ENCODE assay signal across 15 mouse cellular contexts in the genomic region with DNA sequence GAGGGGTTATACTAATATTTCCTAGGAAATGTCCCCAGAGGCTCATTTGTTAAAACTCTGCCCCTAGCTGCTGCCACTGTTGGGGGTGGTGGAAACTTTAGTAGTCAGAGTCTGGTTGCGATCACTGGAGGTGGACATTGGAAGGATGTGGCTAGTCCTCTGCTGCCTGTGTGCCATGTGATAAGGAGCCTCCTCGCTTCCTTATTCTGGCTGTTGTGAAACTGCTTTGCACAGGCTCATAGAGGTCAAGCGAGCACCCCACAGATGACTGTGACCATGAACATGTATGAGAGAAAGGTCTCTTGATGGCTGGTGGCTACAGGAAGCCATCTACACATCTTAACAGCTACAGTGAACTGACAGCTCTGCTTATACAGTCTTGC.
A peak's percentile ranks its signal among the peaks of the same experiment; 100 is the strongest.
DNase-seq lines count a peak whose midpoint lies in the region; ATAC-seq and TF ChIP-seq lines count a peak whose summit lies in the region.
"Had no signal": no experiment of that assay in that cellular context is flagged by ENCODE, and none has a peak within 500 bp of the region (broad histone marks: within the 10 kb centered on the region; RNA-seq: fewer than 3 reads in every experiment).

No protein-coding gene starts in this region.

- ATAC-seq in liver, embryonic 12.5 days: peak; percentile 78
- ATAC-seq in monocyte, adult 5-6 weeks (replicated peaks; ENCODE audit: insufficient number of reproducible peaks, low FRiP score, low TSS enrichment, poor library complexity, severe bottlenecking): peak; percentile 93
- ATAC-seq: midbrain, embryonic 15.5 days had no signal

- H3K79me2 ChIP-seq in CH12.LX (replicated peaks; ENCODE audit: control insufficient read depth, extremely low read depth, insufficient read depth, poor library complexity, severe bottlenecking): no peaks in the 10 kb centered on the region

- no peaks in the 10 kb centered on the region for H3K9me3 ChIP-seq in CH12.LX (replicated peaks; ENCODE audit: low read length)
- no peaks in the 10 kb centered on the region for H3K9me3 ChIP-seq in liver, embryonic 12.5 days (replicated peaks)
- H3K9me3 ChIP-seq: midbrain, embryonic 15.5 days; neural tube, embryonic 15.5 days had no signal

- H3K36me3 ChIP-seq in CH12.LX (replicated peaks in 1 of 2; ENCODE audit: control insufficient read depth in 1 of 2, insufficient read depth in 1 of 2, low read length in 1 of 2): no peaks in the 10 kb centered on the region
- no peaks in the 10 kb centered on the region for H3K36me3 ChIP-seq in liver, embryonic 12.5 days
- H3K36me3 ChIP-seq: midbrain, embryonic 15.5 days; neural tube, embryonic 15.5 days had no signal

- no peak overlapping the region for H3K9ac ChIP-seq in CH12.LX (ENCODE audit: insufficient read depth, low read depth)
- 0 out of 2 replicates have a peak overlapping the region, but pooled peaks have one; percentile 18 for H3K9ac ChIP-seq in liver, embryonic 12.5 days
- H3K9ac ChIP-seq: midbrain, embryonic 15.5 days; neural tube, embryonic 15.5 days had no signal

- in situ Hi-C loops in CH12.LX (cut with MboI; ENCODE audit: low pct_ligation_motif_present, low pct_unique_long_range_greater_than_20kb, low sequenced_read_pairs): no loop called here

- no peak for TF ChIP-seq POLR2A in CH12.LX (IDR thresholded peaks at IDR 0.05; ENCODE audit: low read depth, low read length)
- TF ChIP-seq POLR2A in bone marrow macrophage, adult 2 months (IDR thresholded peaks at IDR 0.05; ENCODE audit: borderline replicate concordance, low read depth, low read length): no peak

- WGBS in liver, embryonic 12.5 days (ENCODE audit: insufficient replicate concordance): 27% methylated on average over 3 of the region's 3 CpGs

- peak; percentile 21 for DNase-seq in CH12.LX (ENCODE audit: extremely low read depth)
- DNase-seq in right cerebral cortex, postnatal 36 days (ENCODE audit: low spot score in 2 of 2): no peak
- DNase-seq in ovary, postnatal 10 days (ENCODE audit: low spot score): no peak
- DNase-seq in right cerebral cortex, postnatal 14 days: no peak
- DNase-seq: adrenal gland, postnatal 25 days; cerebellum, adult 18-20 months; heart, postnatal 4 days; kidney, adult 8-10 months; lung, adult 2 months; thymus, postnatal 4 days had no signal

- H3K4me1 ChIP-seq in CH12.LX (ENCODE audit: control insufficient read depth in 1 of 2, insufficient read depth in 2 of 2): peaks cover 4 to 24% of the 10 kb centered on the region in 2 experiments
- H3K4me1 ChIP-seq in bone marrow macrophage, adult 2 months (ENCODE audit: control insufficient read depth, insufficient read depth, low read length): peaks cover 24% of the 10 kb centered on the region
- peaks cover 62% of the 10 kb centered on the region for H3K4me1 ChIP-seq in liver, embryonic 12.5 days
- H3K4me1 ChIP-seq: midbrain, embryonic 15.5 days; neural tube, embryonic 15.5 days had no signal

- no peak for TF ChIP-seq RAD21 in CH12.LX (IDR thresholded peaks at IDR 0.05; ENCODE audit: low read depth, low read length)

- no peak for TF ChIP-seq CTCF in CH12.LX (conservative IDR thresholded peaks at IDR 0.05 in 1 of 2, IDR thresholded peaks at IDR 0.05 in 1 of 2; ENCODE audit: low read depth in 2 of 2, low read length in 2 of 2)
- TF ChIP-seq CTCF in bone marrow macrophage, adult 2 months (IDR thresholded peaks at IDR 0.05; ENCODE audit: low read depth, low read length): no peak

- no peaks in the 10 kb centered on the region for H3K27me3 ChIP-seq in CH12.LX (replicated peaks)
- no peaks in the 10 kb centered on the region for H3K27me3 ChIP-seq in liver, embryonic 12.5 days (replicated peaks)
- H3K27me3 ChIP-seq: midbrain, embryonic 15.5 days; neural tube, embryonic 15.5 days had no signal

- no peak overlapping the region for H3K4me2 ChIP-seq in CH12.LX (ENCODE audit: insufficient read depth, low read depth, poor library complexity, severe bottlenecking)
- peak overlapping the region; percentile 25 for H3K4me2 ChIP-seq in liver, embryonic 12.5 days
- H3K4me2 ChIP-seq: midbrain, embryonic 15.5 days; neural tube, embryonic 15.5 days had no signal

- H3K4me3 ChIP-seq in CH12.LX (replicated peaks in 1 of 3; ENCODE audit: low read depth in 2 of 3, low read length in 2 of 3, poor library complexity in 1 of 3): no peak overlapping the region
- H3K4me3 ChIP-seq in bone marrow macrophage, adult 2 months (ENCODE audit: insufficient read depth, low read length): no peak overlapping the region
- no peak overlapping the region for H3K4me3 ChIP-seq in liver, embryonic 12.5 days
- H3K4me3 ChIP-seq: midbrain, embryonic 15.5 days; neural tube, embryonic 15.5 days had no signal

- H3K27ac ChIP-seq in CH12.LX (ENCODE audit: insufficient read depth, low read depth): no peak overlapping the region
- H3K27ac ChIP-seq in bone marrow macrophage, adult 2 months (ENCODE audit: insufficient read depth, low read depth, low read length): peak overlapping the region; percentile 61
- peak overlapping the region; percentile 64 for H3K27ac ChIP-seq in liver, embryonic 12.5 days
- H3K27ac ChIP-seq: midbrain, embryonic 15.5 days; neural tube, embryonic 15.5 days had no signal

- dilution Hi-C loops in CH12.LX (cut with MboI; ENCODE audit: extremely low pct_ligation_motif_present, extremely low pct_unique_long_range_greater_than_20kb, low sequenced_read_pairs): no loop called here

- peak; percentile 39; the same call in 1 of the 2 replicates for TF ChIP-seq EP300 in CH12.LX (IDR thresholded peaks at IDR 0.05; ENCODE audit: low read length)

TF ChIP-seq in CH12.LX, 34 proteins besides CTCF, POLR2A, EP300 and RAD21:
- TF ChIP-seq SIN3A (IDR thresholded peaks at IDR 0.05; ENCODE audit: low read length) (no peak), ETS1 (conservative IDR thresholded peaks at IDR 0.05; ENCODE audit: low read depth, low read length) (peak; percentile 12; the same call in 1 of the 2 replicates), GABPA (IDR thresholded peaks at IDR 0.05; ENCODE audit: insufficient replicate concordance, low read depth, low read length) (no peak), ELF1 (IDR thresholded peaks at IDR 0.05; ENCODE audit: low read depth, low read length) (peak; percentile 35; the same call in 1 of the 2 replicates), CHD1 (IDR thresholded peaks at IDR 0.05; ENCODE audit: low read depth, low read length) (no peak), USF1 (IDR thresholded peaks at IDR 0.05; ENCODE audit: low read depth, low read length) (no peak), IRF4 (IDR thresholded peaks at IDR 0.05; ENCODE audit: low read depth, low read length) (no peak), MAZ (IDR thresholded peaks at IDR 0.05; ENCODE audit: low read depth, low read length) (no peak), NRF1 (IDR thresholded peaks at IDR 0.05; ENCODE audit: low read depth, low read length) (no peak), TCF12 (IDR thresholded peaks at IDR 0.05; ENCODE audit: low read depth, low read length) (no peak), PAX5 (IDR thresholded peaks at IDR 0.05; ENCODE audit: low read length) (no peak), MYC (IDR thresholded peaks at IDR 0.05; ENCODE audit: low read depth, low read length) (no peak), ZNF384 (IDR thresholded peaks at IDR 0.05; ENCODE audit: low read depth, low read length) (no peak), POLR2AphosphoS2 (IDR thresholded peaks at IDR 0.05; ENCODE audit: low read depth, low read length) (no peak), MEF2A (IDR thresholded peaks at IDR 0.05; ENCODE audit: borderline replicate concordance, low read depth, low read length) (no peak)
